Mouse (Mus musculus) cerebellum, adult 9-10 months (tissue): ENCODE data around the gene Gimap4.

Experiments used
- DNase-seq: peaks from one replicate; pipeline ENCODE4 v3.0.0; 2022

Gimap4 gene

GRCm38 (mm10) chr6:48702601-48703000 is 18.3 kb downstream of the Gimap4 start:
- no peak for DNase-seq

GRCm38 (mm10) chr6:48704146-48704545 is 19.8 kb downstream of the Gimap4 start:
- DNase-seq, result no peak

GRCm38 (mm10) chr6:48706130-48706529 is 21.8 kb downstream of the Gimap4 start:
- no peak for DNase-seq

GRCm38 (mm10) chr6:48718455-48718854 is 34.1 kb downstream of the Gimap4 start, which contains the start of the genes Gm28053 and Gimap7:
Gene Gm28053 (plus strand): TSS chr6:48718607.
Gene Gimap7 (plus strand): TSS chr6:48718621.
- DNase-seq, result no peak

GRCm38 (mm10) chr6:48720326-48720725 is 36.0 kb downstream of the Gimap4 start:
- no peak for DNase-seq

GRCm38 (mm10) chr6:48723468-48723867 is 39.1 kb downstream of the Gimap4 start:
- DNase-seq, result no peak

GRCm38 (mm10) chr6:48725476-48725875 is 41.1 kb downstream of the Gimap4 start:
- no peak for DNase-seq

- DNase-seq, result no peak
These were observed 43.4 kb downstream of the Gimap4 start for GRCm38 (mm10) chr6:48727761-48728160.

GRCm38 (mm10) chr6:48732864-48733304 is 48.5 kb downstream of the Gimap4 start:
- no peak for DNase-seq

GRCm38 (mm10) chr6:48733660-48734059 is 49.3 kb downstream of the Gimap4 start:
- DNase-seq, result no peak

GRCm38 (mm10) chr6:48737053-48737452 is 52.7 kb downstream of the Gimap4 start:
- no peak for DNase-seq

- DNase-seq, result no peak
These were observed 53.3 kb downstream of the Gimap4 start for GRCm38 (mm10) chr6:48737688-48738087.

GRCm38 (mm10) chr6:48738961-48739779 is 54.8 kb downstream of the Gimap4 start, which contains the start of gene Gimap1:
Gene Gimap1 (plus strand): TSS chr6:48739054.
- no peak for DNase-seq

GRCm38 (mm10) chr6:48739780-48740055 is 55.4 kb downstream of the Gimap4 start:
- DNase-seq, result no peak

GRCm38 (mm10) chr6:48740501-48741169 is 56.3 kb downstream of the Gimap4 start:
- DNase-seq, result no peak

- DNase-seq, result no peak
These were observed 56.9 kb downstream of the Gimap4 start for GRCm38 (mm10) chr6:48741273-48741672.
